Mouse (Mus musculus) lung, embryonic 14.5 days (tissue): ENCODE data around the gene Zkscan8. TPM values are rescaled to one million over a fixed set of nuclear protein-coding genes. Genes with fewer than 3 reads are reported as not detected.

Source experiments
- ATAC-seq: fragments of 200-750 bp; cut with Nextera tagmentation; 2 replicates; pipeline ENCODE4 v1.8.0; 2017; ENCODE audit warnings: mild to moderate bottlenecking, moderate TSS enrichment, moderate library complexity; ENCODE audit not compliant: insufficient read depth
- DNase-seq: peaks from one replicate; pipeline ENCODE4 v3.0.0-alpha.2; 2015
- H3K27ac ChIP-seq: fragments of 300-500 bp; sonication (generic); 2 replicates; pipeline ENCODE4 v1.5.1; 2014; ENCODE audit warnings: low read depth, mild to moderate bottlenecking, moderate library complexity
- H3K27me3 ChIP-seq: fragments of 300-500 bp; sonication (generic); 2 replicates; pipeline ENCODE4 v1.6.1; 2014; ENCODE audit warnings: low read length, control low read depth; ENCODE audit not compliant: insufficient read depth
- H3K36me3 ChIP-seq: fragments of 300-500 bp; sonication (generic); 2 replicates; pipeline ENCODE4 v1.6.1; 2014; ENCODE audit warnings: control low read depth; ENCODE audit not compliant: insufficient read depth
- H3K4me1 ChIP-seq: fragments of 300-500 bp; sonication (generic); 2 replicates; pipeline ENCODE4 v1.6.1; 2014; ENCODE audit warnings: antibody characterized with exemption, control low read depth; ENCODE audit not compliant: insufficient read depth
- H3K4me2 ChIP-seq: fragments of 300-500 bp; sonication (generic); 2 replicates; pipeline ENCODE4 v1.6.1; 2014; ENCODE audit warnings: mild to moderate bottlenecking
- H3K4me3 ChIP-seq: fragments of 300-500 bp; sonication (generic); 2 replicates; pipeline ENCODE4 v1.5.1; 2014; ENCODE audit warnings: low read depth, low read length
- H3K9ac ChIP-seq: fragments of 300-500 bp; sonication (generic); 2 replicates; pipeline ENCODE4 v1.6.1; 2014
- H3K9me3 ChIP-seq: fragments of 300-500 bp; sonication (generic); 2 replicates; pipeline ENCODE4 v1.6.1; 2016; ENCODE audit warnings: low read depth, low read length, control low read depth
- CTCF ChIP-seq: IDR thresholded peaks from 2 replicates; pipeline ENCODE4 v1.5.1; 2016; ENCODE audit warnings: antibody characterized with exemption, low read depth
- WGBS: fragments of 180-500 bp; shearing (Covaris S2); extraction: QIAGEN DNeasy Blood & Tissue Kit; methylation state at CpG from one replicate; pipeline ENCODE4 v1.1.7; 2014; 5-methylcytosine and 5-hydroxymethylcytosine counted together
- polyA plus RNA-seq: library from polyadenylated mRNA; unstranded; fragments of >200 nt; fragmentation: Nextera tagmentation; extraction: Ambion mirVana; gene quantifications from 2 replicates; pipeline ENCODE4 v1.2.1, GENCODE M21; 2014

The Zkscan8 gene
- 10.1 and 10.5 TPM in 2 replicates for polyA plus RNA-seq

GRCm38 (mm10) chr13:21530781-21531201 is at the start of gene Zkscan8:
Gene Zkscan8, minus strand, starts transcription at chr13:21531120.
- peak within 1 kb of the TSS; percentile 97 for H3K27ac ChIP-seq
- peak within 1 kb of the TSS; percentile 97 for H3K9ac ChIP-seq
- no peaks in the 10 kb centered on the region for H3K27me3 ChIP-seq
- TF ChIP-seq CTCF, result no peak
- peak within 1 kb of the TSS; percentile 63 for H3K4me2 ChIP-seq
- H3K9me3 ChIP-seq, result no peaks in the 10 kb centered on the region
- peaks cover 6% of the 10 kb centered on the region for H3K4me1 ChIP-seq
- peak within 1 kb of the TSS; percentile 83 for H3K4me3 ChIP-seq
- WGBS, result 0% methylated on average over 39 of the region's 39 CpGs
- H3K36me3 ChIP-seq, result peaks cover 13% of the 10 kb centered on the region
- ATAC-seq (peak; percentile 99), DNase-seq (peak; percentile 94)

- no peaks in the 10 kb centered on the region for H3K27me3 ChIP-seq
- TF ChIP-seq CTCF, result no peak
- 36% methylated on average over 1 of the region's 1 CpGs for WGBS
Observed at GRCm38 (mm10) chr13:21559793-21560192, 28.9 kb upstream of the Zkscan8 start, which contains the start of gene Olfr1535. Gene Olfr1535, minus strand, starts transcription at chr13:21559893.

GRCm38 (mm10) chr13:21550416-21551110 is 19.6 kb upstream of the Zkscan8 start:
- Histone ChIP-seq H3K27me3 (no peaks in the 10 kb centered on the region), H3K4me3 (no peak overlapping the region), H3K9me3 (no peaks in the 10 kb centered on the region), H3K27ac (no peak overlapping the region), H3K36me3 (no peaks in the 10 kb centered on the region), H3K4me2 (no peak overlapping the region), H3K4me1 (no peaks in the 10 kb centered on the region), H3K9ac (no peak overlapping the region)
- no peak for ATAC-seq
- WGBS, result 34% methylated on average over 3 of the region's 3 CpGs
- peak; percentile 26 for DNase-seq
- no peak for TF ChIP-seq CTCF

More at GRCm38 (mm10) chr13:21559793-21560192, 28.9 kb upstream of the Zkscan8 start, which contains the start of gene Olfr1535:
- H3K36me3 ChIP-seq, result no peaks in the 10 kb centered on the region
- H3K4me2 ChIP-seq, result no peak within 1 kb of the TSS
- H3K9me3 ChIP-seq, result no peaks in the 10 kb centered on the region
- H3K4me3 ChIP-seq, result no peak within 1 kb of the TSS
- DNase-seq (no peak), ATAC-seq (no peak)
- H3K4me1 ChIP-seq, result no peaks in the 10 kb centered on the region
- no peak within 1 kb of the TSS for H3K27ac ChIP-seq
- no peak within 1 kb of the TSS for H3K9ac ChIP-seq

GRCm38 (mm10) chr13:21549487-21549886 is 18.6 kb upstream of the Zkscan8 start:
- Histone ChIP-seq H3K27me3 (no peaks in the 10 kb centered on the region), H3K9ac (no peak overlapping the region), H3K9me3 (no peaks in the 10 kb centered on the region), H3K4me2 (no peak overlapping the region), H3K4me1 (no peaks in the 10 kb centered on the region), H3K36me3 (no peaks in the 10 kb centered on the region), H3K4me3 (no peak overlapping the region), H3K27ac (no peak overlapping the region)
- no peak for TF ChIP-seq CTCF
- 87% methylated on average over 3 of the region's 3 CpGs for WGBS
- ATAC-seq, result no peak
- DNase-seq, result no peak

- no peak within 1 kb of the TSS for H3K4me2 ChIP-seq
- H3K27ac ChIP-seq, result no peak within 1 kb of the TSS
- no peaks in the 10 kb centered on the region for H3K27me3 ChIP-seq
- H3K36me3 ChIP-seq, result no peaks in the 10 kb centered on the region
- H3K4me3 ChIP-seq, result no peak within 1 kb of the TSS
- no peak for ATAC-seq
- 85% methylated on average over 1 of the region's 1 CpGs for WGBS
- TF ChIP-seq CTCF, result no peak
- no peak within 1 kb of the TSS for H3K9ac ChIP-seq
- no peaks in the 10 kb centered on the region for H3K4me1 ChIP-seq
- no peaks in the 10 kb centered on the region for H3K9me3 ChIP-seq
- no peak for DNase-seq
Observed at GRCm38 (mm10) chr13:21542708-21543107, 11.8 kb upstream of the Zkscan8 start, which contains the start of gene Olfr1366. Gene Olfr1366, minus strand, starts transcription at chr13:21542808.

GRCm38 (mm10) chr13:21530136-21530535 is 784 bp downstream of the Zkscan8 start:
- peaks cover 6% of the 10 kb centered on the region for H3K4me1 ChIP-seq
- TF ChIP-seq CTCF, result no peak
- WGBS, result 32% methylated on average over 7 of the region's 7 CpGs
- peak overlapping the region; percentile 28; the same call in 1 of the 2 replicates for H3K9ac ChIP-seq
- H3K9me3 ChIP-seq, result no peaks in the 10 kb centered on the region
- no peaks in the 10 kb centered on the region for H3K27me3 ChIP-seq
- peaks cover 18% of the 10 kb centered on the region for H3K36me3 ChIP-seq
- ATAC-seq, result no peak
- no peak overlapping the region for H3K27ac ChIP-seq
- H3K4me2 ChIP-seq, result peak overlapping the region; percentile 63
- DNase-seq, result peak; percentile 18
- peak overlapping the region; percentile 83 for H3K4me3 ChIP-seq

GRCm38 (mm10) chr13:21506221-21506649 is 24.7 kb downstream of the Zkscan8 start:
- Histone ChIP-seq H3K36me3 (no peaks in the 10 kb centered on the region), H3K9me3 (no peaks in the 10 kb centered on the region), H3K27me3 (no peaks in the 10 kb centered on the region), H3K4me3 (peak overlapping the region; percentile 62), H3K4me2 (peak overlapping the region; percentile 64), H3K4me1 (no peaks in the 10 kb centered on the region), H3K9ac (peak overlapping the region; percentile 65), H3K27ac (peak overlapping the region; percentile 87)
- ATAC-seq (peak; percentile 100), DNase-seq (peak; percentile 93)
- WGBS, result under 1% methylated on average over 21 of the region's 21 CpGs
- TF ChIP-seq CTCF, result no peak
